Mouse (Mus musculus) lung, embryonic 16.5 days (tissue): ENCODE data around the gene Scfd2. TPM values are rescaled to one million over a fixed set of nuclear protein-coding genes. Genes with fewer than 3 reads are reported as not detected.
A peak's percentile ranks its signal among the peaks of the same experiment; 100 is the strongest.

Source experiments
- ATAC-seq: fragments of 200-750 bp; cut with Nextera tagmentation; 2 replicates; pipeline ENCODE4 v1.8.0; 2017; ENCODE audit warnings: low read depth, mild to moderate bottlenecking, moderate library complexity
- H3K27ac ChIP-seq: fragments of 300-500 bp; sonication (generic); 2 replicates; pipeline ENCODE4 v1.5.1; 2014; ENCODE audit warnings: mild to moderate bottlenecking, control low read depth, low read length
- H3K27me3 ChIP-seq: fragments of 300-500 bp; sonication (generic); 2 replicates; pipeline ENCODE4 v1.6.1; 2014; ENCODE audit warnings: low read depth, low read length, mixed read lengths; ENCODE audit not compliant: control insufficient read depth, insufficient read depth
- H3K36me3 ChIP-seq: fragments of 300-500 bp; sonication (generic); 2 replicates; pipeline ENCODE4 v1.6.1; 2014; ENCODE audit warnings: low read length; ENCODE audit not compliant: control insufficient read depth, insufficient read depth
- H3K4me1 ChIP-seq: fragments of 300-500 bp; sonication (generic); replicated peaks from 2 replicates; pipeline ENCODE4 v1.6.1; 2014; ENCODE audit warnings: low read length, mixed read lengths; ENCODE audit not compliant: control insufficient read depth, insufficient read depth
- H3K4me2 ChIP-seq: fragments of 300-500 bp; sonication (generic); 2 replicates; pipeline ENCODE4 v1.6.1; 2014; ENCODE audit warnings: low read depth, low read length, control low read depth
- H3K4me3 ChIP-seq: fragments of 300-500 bp; sonication (generic); 2 replicates; pipeline ENCODE4 v1.5.1; 2014; ENCODE audit warnings: mild to moderate bottlenecking, low read length, control low read depth
- H3K9ac ChIP-seq: fragments of 300-500 bp; sonication (generic); 2 replicates; pipeline ENCODE4 v1.6.1; 2014; ENCODE audit warnings: low read length, control low read depth
- H3K9me3 ChIP-seq: fragments of 300-500 bp; sonication (generic); 2 replicates; pipeline ENCODE4 v1.6.1; 2016; ENCODE audit warnings: low read length; ENCODE audit not compliant: control insufficient read depth
- WGBS: fragments of 180-500 bp; shearing (Covaris S2); extraction: QIAGEN DNeasy Blood & Tissue Kit; methylation state at CpG from one replicate; pipeline ENCODE4 v1.1.7; 2014; 5-methylcytosine and 5-hydroxymethylcytosine counted together
- polyA plus RNA-seq: library from polyadenylated mRNA; unstranded; fragments of >200 nt; fragmentation: Nextera tagmentation; extraction: Ambion mirVana; gene quantifications from 2 replicates; pipeline ENCODE4 v1.2.1, GENCODE M21; 2015

Scfd2 gene
- polyA plus RNA-seq, 1 experiment from 2014 or later: 19.1 TPM

- Histone ChIP-seq H3K27me3 (no peaks in the 10 kb centered on the region), H3K4me3 (no peak overlapping the region), H3K27ac (no peak overlapping the region), H3K4me1 (peaks cover 2% of the 10 kb centered on the region; the same call in 1 of the 2 replicates), H3K9me3 (no peaks in the 10 kb centered on the region), H3K4me2 (no peak overlapping the region), H3K9ac (no peak overlapping the region), H3K36me3 (no peaks in the 10 kb centered on the region)
- WGBS: 80% methylated on average over 8 of the region's 8 CpGs
- no peak for ATAC-seq
Observed at GRCm38 (mm10) chr5:74438353-74438752, 93.2 kb downstream of the Scfd2 start.

GRCm38 (mm10) chr5:74433580-74434147, 97.9 kb downstream of the Scfd2 start:
- Histone ChIP-seq H3K4me2 (peak overlapping the region; percentile 44), H3K27ac (no peak overlapping the region), H3K9me3 (no peaks in the 10 kb centered on the region), H3K27me3 (no peaks in the 10 kb centered on the region), H3K9ac (no peak overlapping the region), H3K36me3 (no peaks in the 10 kb centered on the region), H3K4me1 (peaks cover 2% of the 10 kb centered on the region; the same call in 1 of the 2 replicates), H3K4me3 (no peak overlapping the region)
- no peak for ATAC-seq
- WGBS: 7% methylated on average over 9 of the region's 9 CpGs

- Histone ChIP-seq H3K27me3 (no peaks in the 10 kb centered on the region), H3K4me3 (peak overlapping the region; percentile 4), H3K27ac (peak overlapping the region; percentile 13; the same call in 1 of the 2 replicates), H3K4me1 (peaks cover 2% of the 10 kb centered on the region; the same call in 1 of the 2 replicates), H3K9ac (no peak overlapping the region), H3K4me2 (peak overlapping the region; percentile 41), H3K36me3 (no peaks in the 10 kb centered on the region), H3K9me3 (no peaks in the 10 kb centered on the region)
- peak; percentile 49 for ATAC-seq
- 23% methylated on average over 14 of the region's 14 CpGs for WGBS
Observed at GRCm38 (mm10) chr5:74432879-74433539, 98.5 kb downstream of the Scfd2 start.

GRCm38 (mm10) chr5:74420615-74421132, 110.9 kb downstream of the Scfd2 start:
- H3K27ac ChIP-seq: no peak overlapping the region
- ATAC-seq: no peak
- 0 out of 2 replicates have a peak, but pooled peaks cover 2% of the 10 kb centered on the region for H3K4me1 ChIP-seq
- H3K4me3 ChIP-seq: no peak overlapping the region
- WGBS: 69% methylated on average over 5 of the region's 5 CpGs
- no peaks in the 10 kb centered on the region for H3K27me3 ChIP-seq
- no peaks in the 10 kb centered on the region for H3K9me3 ChIP-seq
- no peaks in the 10 kb centered on the region for H3K36me3 ChIP-seq
- H3K9ac ChIP-seq: no peak overlapping the region
- H3K4me2 ChIP-seq: no peak overlapping the region

DNA sequence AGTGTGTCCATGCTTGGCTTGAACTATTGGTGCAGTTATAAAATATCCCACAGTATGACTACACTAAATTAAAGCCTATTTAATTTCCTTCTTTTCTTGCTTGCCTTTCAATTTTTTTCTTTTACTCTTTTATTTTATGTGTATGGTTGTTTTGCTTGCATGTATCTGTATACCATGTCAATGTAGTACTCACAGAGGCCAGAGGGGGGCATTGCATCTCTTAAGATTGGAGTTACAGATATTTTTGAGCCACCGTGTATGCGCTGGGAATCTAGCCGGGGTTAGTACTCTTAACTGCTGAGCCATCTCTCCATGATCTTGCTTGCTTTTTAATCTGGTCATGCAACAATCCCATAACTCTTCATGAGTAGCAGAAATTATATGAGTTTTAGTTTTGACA, 119.0 kb downstream of the Scfd2 start:
- no peak overlapping the region for H3K27ac ChIP-seq
- 95% methylated on average over 3 of the region's 3 CpGs for WGBS
- H3K4me2 ChIP-seq: no peak overlapping the region
- ATAC-seq: no peak
- H3K9ac ChIP-seq: no peak overlapping the region
- no peaks in the 10 kb centered on the region for H3K9me3 ChIP-seq
- no peaks in the 10 kb centered on the region for H3K4me1 ChIP-seq
- no peaks in the 10 kb centered on the region for H3K27me3 ChIP-seq
- H3K4me3 ChIP-seq: no peak overlapping the region
- H3K36me3 ChIP-seq: no peaks in the 10 kb centered on the region

DNA sequence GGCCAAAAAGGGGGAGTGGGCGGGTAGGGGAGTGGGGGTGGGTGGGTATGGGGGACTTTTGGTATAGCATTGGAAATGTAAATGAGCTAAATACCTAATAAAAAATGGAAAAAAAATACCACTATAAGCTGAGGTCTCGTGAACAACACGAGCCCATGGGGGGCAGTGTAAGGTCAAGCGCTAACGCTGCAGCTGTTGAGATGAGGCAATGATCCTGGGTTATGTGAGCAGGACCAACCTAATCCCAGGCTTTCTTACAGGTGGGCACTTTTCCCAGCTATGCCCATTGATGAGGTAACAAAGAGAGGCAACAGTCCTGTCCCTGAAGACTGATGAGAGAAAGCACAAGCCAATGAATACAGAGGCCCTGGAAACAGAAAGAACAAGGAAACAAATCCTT, 126.7 kb downstream of the Scfd2 start:
- Histone ChIP-seq H3K27ac (no peak overlapping the region), H3K4me3 (no peak overlapping the region), H3K4me1 (no peaks in the 10 kb centered on the region), H3K36me3 (no peaks in the 10 kb centered on the region), H3K9ac (no peak overlapping the region), H3K4me2 (no peak overlapping the region), H3K27me3 (no peaks in the 10 kb centered on the region), H3K9me3 (no peaks in the 10 kb centered on the region)
- 87% methylated on average over 4 of the region's 5 CpGs for WGBS
- ATAC-seq: no peak

- no peak overlapping the region for H3K4me2 ChIP-seq
- H3K4me1 ChIP-seq: no peaks in the 10 kb centered on the region
- no peaks in the 10 kb centered on the region for H3K36me3 ChIP-seq
- no peak for ATAC-seq
- H3K9me3 ChIP-seq: no peaks in the 10 kb centered on the region
- WGBS: 48% methylated on average over 5 of the region's 5 CpGs
- H3K27ac ChIP-seq: no peak overlapping the region
- no peak overlapping the region for H3K9ac ChIP-seq
- no peaks in the 10 kb centered on the region for H3K27me3 ChIP-seq
- no peak overlapping the region for H3K4me3 ChIP-seq
Observed at GRCm38 (mm10) chr5:74404083-74404482, 127.5 kb downstream of the Scfd2 start.

GRCm38 (mm10) chr5:74402626-74403025, 128.9 kb downstream of the Scfd2 start:
- ATAC-seq: no peak

DNA sequence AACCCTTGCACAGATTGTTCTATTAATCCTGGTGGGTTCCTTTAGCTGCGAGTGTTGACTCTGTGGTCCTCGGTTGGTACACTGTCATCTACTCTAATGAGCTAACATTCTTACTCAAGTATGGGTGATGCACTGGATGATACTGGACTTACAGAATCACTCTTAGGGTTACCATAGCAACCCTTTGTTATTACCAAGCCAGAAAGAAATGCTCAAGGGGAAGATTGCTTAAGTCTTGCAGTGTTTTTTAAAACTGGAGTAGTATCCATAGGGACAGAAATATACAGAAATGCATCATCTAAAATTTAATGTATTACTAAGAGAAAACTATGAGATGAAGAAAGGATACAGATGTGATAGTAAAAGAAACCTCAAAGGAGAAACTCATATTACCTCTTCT, 139.8 kb downstream of the Scfd2 start:
- Histone ChIP-seq H3K36me3 (no peaks in the 10 kb centered on the region), H3K4me3 (no peak overlapping the region), H3K27ac (no peak overlapping the region), H3K9ac (no peak overlapping the region), H3K27me3 (no peaks in the 10 kb centered on the region), H3K4me1 (peaks cover 13% of the 10 kb centered on the region), H3K4me2 (no peak overlapping the region), H3K9me3 (no peaks in the 10 kb centered on the region)
- ATAC-seq: no peak
- 73% methylated on average over 2 of the region's 2 CpGs for WGBS

More at GRCm38 (mm10) chr5:74402626-74403025, 128.9 kb downstream of the Scfd2 start:
- Histone ChIP-seq H3K27ac (no peak overlapping the region), H3K9ac (no peak overlapping the region), H3K4me3 (no peak overlapping the region), H3K36me3 (no peaks in the 10 kb centered on the region), H3K4me2 (no peak overlapping the region), H3K9me3 (no peaks in the 10 kb centered on the region), H3K27me3 (no peaks in the 10 kb centered on the region), H3K4me1 (no peaks in the 10 kb centered on the region)
- WGBS: 53% methylated on average over 4 of the region's 4 CpGs
